Mouse (Mus musculus) adrenal gland, adult 8-10 months (tissue): ENCODE results near the gene Usp40. TPM values are rescaled to one million over a fixed set of nuclear protein-coding genes. Genes with fewer than 3 reads are reported as not detected.
A peak's percentile ranks its signal among the peaks of the same experiment; 100 is the strongest.
"Not testable (repeated sequence)": the region's sequence is repeated elsewhere in the genome, so short reads cannot be mapped to it uniquely, and the experiment has no call there.

Experiments used
- DNase-seq: peaks from one replicate; pipeline ENCODE4 v3.0.0; 2022
- total RNA-seq, 4 experiments: library from RNA; stranded (reverse); gene quantifications; 2 replicates each; pipeline ENCODE4 v1.2.4; 2022

Usp40 gene
- total RNA-seq, result 10 to 100 TPM; 25.3 to 45.1 (median 31.9) TPM

GRCm38 (mm10) chr1:88008211-88008697 is at the start of gene Usp40:
Gene Usp40, minus strand, starts transcription at chr1:88008551.
- DNase-seq, result peak; percentile 46

- DNase-seq, result no peak
Measured at GRCm38 (mm10) chr1:88055088-88055487, 46.7 kb upstream of the Usp40 start, which contains the start of gene Ugt1a10. Gene Ugt1a10, plus strand, starts transcription at chr1:88055388.

- DNase-seq, result not testable (repeated sequence)
Measured at GRCm38 (mm10) chr1:88047408-88047807, 39.1 kb upstream of the Usp40 start.

GRCm38 (mm10) chr1:88044832-88045437 is 36.6 kb upstream of the Usp40 start:
- DNase-seq, result not testable (repeated sequence)

GRCm38 (mm10) chr1:88043044-88043443 is 34.7 kb upstream of the Usp40 start:
- DNase-seq, result not testable (repeated sequence)

- DNase-seq, result not testable (repeated sequence)
Measured at GRCm38 (mm10) chr1:88025244-88025643, 16.9 kb upstream of the Usp40 start.

- no peak for DNase-seq
Measured at GRCm38 (mm10) chr1:88015371-88015770, 7.0 kb upstream of the Usp40 start.

GRCm38 (mm10) chr1:88014671-88015070 is 6.3 kb upstream of the Usp40 start:
- no peak for DNase-seq

GRCm38 (mm10) chr1:88014194-88014593 is 5.8 kb upstream of the Usp40 start:
- no peak for DNase-seq

- DNase-seq, result no peak
Measured at GRCm38 (mm10) chr1:88013726-88014125, 5.4 kb upstream of the Usp40 start.

GRCm38 (mm10) chr1:88009521-88009920 is 1.2 kb upstream of the Usp40 start:
- DNase-seq, result no peak

- no peak for DNase-seq
Measured at GRCm38 (mm10) chr1:88008735-88009134, 384 bp upstream of the Usp40 start.

GRCm38 (mm10) chr1:88007692-88008210 is 600 bp downstream of the Usp40 start:
- DNase-seq, result no peak

GRCm38 (mm10) chr1:87992716-87993115 is 15.6 kb downstream of the Usp40 start:
- DNase-seq, result no peak

- no peak for DNase-seq
Measured at GRCm38 (mm10) chr1:87982291-87982690, 26.1 kb downstream of the Usp40 start.

GRCm38 (mm10) chr1:87970381-87970780 is 38.0 kb downstream of the Usp40 start:
- DNase-seq, result no peak

GRCm38 (mm10) chr1:87961459-87962167 is 46.7 kb downstream of the Usp40 start:
- no peak for DNase-seq

- no peak for DNase-seq
Measured at GRCm38 (mm10) chr1:87960752-87961151, 47.6 kb downstream of the Usp40 start.

GRCm38 (mm10) chr1:87959998-87960431 is 48.3 kb downstream of the Usp40 start:
- no peak for DNase-seq

- no peak for DNase-seq
Measured at GRCm38 (mm10) chr1:87959532-87959931, 48.8 kb downstream of the Usp40 start.

GRCm38 (mm10) chr1:87958931-87959330 is 49.4 kb downstream of the Usp40 start:
- DNase-seq, result no peak

GRCm38 (mm10) chr1:87953073-87953472 is 55.3 kb downstream of the Usp40 start:
- no peak for DNase-seq

GRCm38 (mm10) chr1:87951641-87952040 is 56.7 kb downstream of the Usp40 start:
- no peak for DNase-seq

- DNase-seq, result no peak
Measured at GRCm38 (mm10) chr1:87947681-87948091, 60.7 kb downstream of the Usp40 start.
